Mouse (Mus musculus): ENCODE results near the gene Cryge. TPM values are rescaled to one million over a fixed set of nuclear protein-coding genes. Genes with fewer than 3 reads are reported as not detected.
"Not testable (repeated sequence)": the region's sequence is repeated elsewhere in the genome, so short reads cannot be mapped to it uniquely, and the experiment has no call there.

Cryge gene
- polyA plus RNA-seq (2016; fragmentation: Nextera tagmentation; extraction: Ambion mirVana), result not detected in 2 replicates

- 79% methylated on average over 12 of the region's 12 CpGs for WGBS
- H3K27ac ChIP-seq (ENCODE audit: poor library complexity, severe bottlenecking); H3K4me1 ChIP-seq (replicated peaks); H3K9ac ChIP-seq; H3K9me3 ChIP-seq (replicated peaks); ATAC-seq (ENCODE audit: insufficient number of reproducible peaks, low FRiP score); H3K4me3 ChIP-seq; H3K36me3 ChIP-seq; H3K27me3 ChIP-seq (replicated peaks); H3K4me2 ChIP-seq: not testable (repeated sequence)
These were observed at the start of gene Cryge for GRCm38 (mm10) chr1:65050952-65051351. Gene Cryge, minus strand, starts transcription at chr1:65051149.

- Histone ChIP-seq H3K9me3 (replicated peaks) (no peaks in the 10 kb centered on the region), H3K4me2 (no peak overlapping the region), H3K9ac (no peak overlapping the region), H3K36me3 (no peaks in the 10 kb centered on the region), H3K27ac (ENCODE audit: poor library complexity, severe bottlenecking) (no peak overlapping the region), H3K27me3 (replicated peaks) (no peaks in the 10 kb centered on the region), H3K4me3 (no peak overlapping the region), H3K4me1 (replicated peaks) (no peaks in the 10 kb centered on the region)
- ATAC-seq (ENCODE audit: insufficient number of reproducible peaks, low FRiP score), result no peak
- 73% methylated on average over 3 of the region's 3 CpGs for WGBS
These were observed 46.0 kb upstream of the Cryge start for GRCm38 (mm10) chr1:65096953-65097352.

- Histone ChIP-seq H3K27me3 (replicated peaks) (no peaks in the 10 kb centered on the region), H3K9me3 (replicated peaks) (no peaks in the 10 kb centered on the region)
These were observed 40.6 kb upstream of the Cryge start for GRCm38 (mm10) chr1:65091566-65091965.

GRCm38 (mm10) chr1:65090370-65090769 lies 39.4 kb upstream of the Cryge start:
- H3K9ac ChIP-seq, result no peak overlapping the region
- 51% methylated on average over 2 of the region's 2 CpGs for WGBS
- ATAC-seq (ENCODE audit: insufficient number of reproducible peaks, low FRiP score), result no peak
- H3K4me3 ChIP-seq, result no peak overlapping the region
- H3K27ac ChIP-seq (ENCODE audit: poor library complexity, severe bottlenecking), result no peak overlapping the region
- H3K4me1 ChIP-seq (replicated peaks), result no peaks in the 10 kb centered on the region
- H3K36me3 ChIP-seq, result no peaks in the 10 kb centered on the region
- no peaks in the 10 kb centered on the region for H3K27me3 ChIP-seq (replicated peaks)
- H3K9me3 ChIP-seq (replicated peaks), result no peaks in the 10 kb centered on the region
- H3K4me2 ChIP-seq, result no peak overlapping the region

More at GRCm38 (mm10) chr1:65091566-65091965, 40.6 kb upstream of the Cryge start:
- Histone ChIP-seq H3K4me3 (no peak overlapping the region), H3K27ac (ENCODE audit: poor library complexity, severe bottlenecking) (no peak overlapping the region), H3K9ac (no peak overlapping the region), H3K4me2 (no peak overlapping the region), H3K36me3 (no peaks in the 10 kb centered on the region), H3K4me1 (replicated peaks) (no peaks in the 10 kb centered on the region)
- WGBS, result 87% methylated on average over 3 of the region's 3 CpGs
- ATAC-seq (ENCODE audit: insufficient number of reproducible peaks, low FRiP score), result no peak

- Histone ChIP-seq H3K4me3 (no peak overlapping the region), H3K9ac (no peak overlapping the region), H3K27me3 (replicated peaks) (no peaks in the 10 kb centered on the region), H3K4me2 (no peak overlapping the region), H3K27ac (ENCODE audit: poor library complexity, severe bottlenecking) (no peak overlapping the region), H3K36me3 (no peaks in the 10 kb centered on the region), H3K9me3 (replicated peaks) (no peaks in the 10 kb centered on the region), H3K4me1 (replicated peaks) (no peaks in the 10 kb centered on the region)
- WGBS, result 60% methylated on average over 6 of the region's 6 CpGs
- no peak for ATAC-seq (ENCODE audit: insufficient number of reproducible peaks, low FRiP score)
These were observed 37.8 kb upstream of the Cryge start for GRCm38 (mm10) chr1:65088567-65089356.

GRCm38 (mm10) chr1:65082188-65082587 lies 31.2 kb upstream of the Cryge start, which contains the start of gene Crygb:
Gene Crygb, minus strand, starts transcription at chr1:65082288.
- H3K9ac ChIP-seq, result no peak within 1 kb of the TSS
- H3K4me1 ChIP-seq (replicated peaks), result 0 out of 2 replicates have a peak, but pooled peaks cover 3% of the 10 kb centered on the region
- no peaks in the 10 kb centered on the region for H3K36me3 ChIP-seq
- H3K27ac ChIP-seq (ENCODE audit: poor library complexity, severe bottlenecking), result no peak within 1 kb of the TSS
- WGBS, result 42% methylated on average over 7 of the region's 7 CpGs
- 0 out of 2 replicates have a peak within 1 kb of the TSS, but pooled peaks have one; percentile 13 for H3K4me2 ChIP-seq
- H3K4me3 ChIP-seq, result no peak within 1 kb of the TSS
- no peaks in the 10 kb centered on the region for H3K9me3 ChIP-seq (replicated peaks)
- no peaks in the 10 kb centered on the region for H3K27me3 ChIP-seq (replicated peaks)
- no peak for ATAC-seq (ENCODE audit: insufficient number of reproducible peaks, low FRiP score)

GRCm38 (mm10) chr1:65075607-65076006 lies 24.7 kb upstream of the Cryge start:
- no peaks in the 10 kb centered on the region for H3K9me3 ChIP-seq (replicated peaks)
- H3K27me3 ChIP-seq (replicated peaks), result no peaks in the 10 kb centered on the region
- no peaks in the 10 kb centered on the region for H3K36me3 ChIP-seq
- 18% methylated on average over 5 of the region's 5 CpGs for WGBS
- H3K4me3 ChIP-seq, result no peak overlapping the region
- H3K9ac ChIP-seq, result no peak overlapping the region
- H3K4me2 ChIP-seq, result no peak overlapping the region
- no peak overlapping the region for H3K27ac ChIP-seq (ENCODE audit: poor library complexity, severe bottlenecking)
- no peak for ATAC-seq (ENCODE audit: insufficient number of reproducible peaks, low FRiP score)
- H3K4me1 ChIP-seq (replicated peaks), result 0 out of 2 replicates have a peak, but pooled peaks cover 3% of the 10 kb centered on the region

- Histone ChIP-seq H3K27ac (ENCODE audit: poor library complexity, severe bottlenecking) (no peak within 1 kb of the TSS), H3K27me3 (replicated peaks) (no peaks in the 10 kb centered on the region), H3K9me3 (replicated peaks) (no peaks in the 10 kb centered on the region), H3K36me3 (no peaks in the 10 kb centered on the region), H3K9ac (no peak within 1 kb of the TSS), H3K4me2 (no peak within 1 kb of the TSS), H3K4me1 (replicated peaks) (no peaks in the 10 kb centered on the region), H3K4me3 (no peak within 1 kb of the TSS)
- WGBS, result 63% methylated on average over 6 of the region's 6 CpGs
- no peak for ATAC-seq (ENCODE audit: insufficient number of reproducible peaks, low FRiP score)
These were observed 22.6 kb upstream of the Cryge start, which contains the start of gene Crygc for GRCm38 (mm10) chr1:65073589-65073988. Gene Crygc, minus strand, starts transcription at chr1:65073689.

GRCm38 (mm10) chr1:65067842-65068241 lies 16.9 kb upstream of the Cryge start:
- Histone ChIP-seq H3K4me2 (no peak overlapping the region), H3K27ac (ENCODE audit: poor library complexity, severe bottlenecking) (no peak overlapping the region), H3K36me3 (no peaks in the 10 kb centered on the region), H3K9me3 (replicated peaks) (peaks cover 4% of the 10 kb centered on the region; the same call in 1 of the 2 replicates), H3K4me1 (replicated peaks) (no peaks in the 10 kb centered on the region), H3K9ac (no peak overlapping the region), H3K27me3 (replicated peaks) (no peaks in the 10 kb centered on the region), H3K4me3 (no peak overlapping the region)
- no peak for ATAC-seq (ENCODE audit: insufficient number of reproducible peaks, low FRiP score)

GRCm38 (mm10) chr1:65064201-65064600 lies 13.3 kb upstream of the Cryge start:
- Histone ChIP-seq H3K27ac (ENCODE audit: poor library complexity, severe bottlenecking) (no peak overlapping the region), H3K4me3 (no peak overlapping the region), H3K9me3 (replicated peaks) (peaks cover 4% of the 10 kb centered on the region; the same call in 1 of the 2 replicates), H3K4me2 (no peak overlapping the region), H3K4me1 (replicated peaks) (no peaks in the 10 kb centered on the region), H3K36me3 (no peaks in the 10 kb centered on the region), H3K27me3 (replicated peaks) (no peaks in the 10 kb centered on the region), H3K9ac (no peak overlapping the region)
- 85% methylated on average over 15 of the region's 15 CpGs for WGBS
- ATAC-seq (ENCODE audit: insufficient number of reproducible peaks, low FRiP score), result no peak

- H3K9ac ChIP-seq, result no peak within 1 kb of the TSS
- H3K27me3 ChIP-seq (replicated peaks), result no peaks in the 10 kb centered on the region
- no peak within 1 kb of the TSS for H3K4me3 ChIP-seq
- no peaks in the 10 kb centered on the region for H3K36me3 ChIP-seq
- H3K4me1 ChIP-seq (replicated peaks), result no peaks in the 10 kb centered on the region
- peaks cover 4% of the 10 kb centered on the region; the same call in 1 of the 2 replicates for H3K9me3 ChIP-seq (replicated peaks)
- no peak within 1 kb of the TSS for H3K4me2 ChIP-seq
- no peak within 1 kb of the TSS for H3K27ac ChIP-seq (ENCODE audit: poor library complexity, severe bottlenecking)
- WGBS, result 78% methylated on average over 8 of the region's 8 CpGs
- no peak for ATAC-seq (ENCODE audit: insufficient number of reproducible peaks, low FRiP score)
These were observed 12.4 kb upstream of the Cryge start, which contains the start of gene Crygd for GRCm38 (mm10) chr1:65063352-65063751. Gene Crygd, minus strand, starts transcription at chr1:65063452.
